Mouse (Mus musculus) layer of hippocampus, postnatal 36 days (tissue): ENCODE measurements around the gene Klk1b5. TPM values are rescaled to one million over a fixed set of nuclear protein-coding genes. Genes with fewer than 3 reads are reported as not detected.

ENCODE experiments used
- DNase-seq, 2 experiments: peaks; one replicate each; pipeline ENCODE4 v3.0.0; 2022
- total RNA-seq, 2 experiments: library from RNA; stranded (reverse); gene quantifications; 2 replicates each; pipeline ENCODE4 v1.2.3; 2021

The Klk1b5 gene
- total RNA-seq, 2 experiments from 2014 or later = not detected

- DNase-seq = no peak
Observed at GRCm38 (mm10) chr7:44254930-44255329, 39.2 kb downstream of the Klk1b5 start.

- no peak for DNase-seq
Observed at GRCm38 (mm10) chr7:44257278-44257677, 41.5 kb downstream of the Klk1b5 start, which contains the start of gene Acp4. TSS of gene Acp4 (minus strand) at chr7:44257378.

GRCm38 (mm10) chr7:44260410-44260809 lies 44.7 kb downstream of the Klk1b5 start:
- no peak for DNase-seq

GRCm38 (mm10) chr7:44261147-44261546 lies 45.4 kb downstream of the Klk1b5 start, which contains the start of gene Gm15517:
TSS of gene Gm15517 (plus strand) at chr7:44261447.
- DNase-seq = no peak

DNA sequence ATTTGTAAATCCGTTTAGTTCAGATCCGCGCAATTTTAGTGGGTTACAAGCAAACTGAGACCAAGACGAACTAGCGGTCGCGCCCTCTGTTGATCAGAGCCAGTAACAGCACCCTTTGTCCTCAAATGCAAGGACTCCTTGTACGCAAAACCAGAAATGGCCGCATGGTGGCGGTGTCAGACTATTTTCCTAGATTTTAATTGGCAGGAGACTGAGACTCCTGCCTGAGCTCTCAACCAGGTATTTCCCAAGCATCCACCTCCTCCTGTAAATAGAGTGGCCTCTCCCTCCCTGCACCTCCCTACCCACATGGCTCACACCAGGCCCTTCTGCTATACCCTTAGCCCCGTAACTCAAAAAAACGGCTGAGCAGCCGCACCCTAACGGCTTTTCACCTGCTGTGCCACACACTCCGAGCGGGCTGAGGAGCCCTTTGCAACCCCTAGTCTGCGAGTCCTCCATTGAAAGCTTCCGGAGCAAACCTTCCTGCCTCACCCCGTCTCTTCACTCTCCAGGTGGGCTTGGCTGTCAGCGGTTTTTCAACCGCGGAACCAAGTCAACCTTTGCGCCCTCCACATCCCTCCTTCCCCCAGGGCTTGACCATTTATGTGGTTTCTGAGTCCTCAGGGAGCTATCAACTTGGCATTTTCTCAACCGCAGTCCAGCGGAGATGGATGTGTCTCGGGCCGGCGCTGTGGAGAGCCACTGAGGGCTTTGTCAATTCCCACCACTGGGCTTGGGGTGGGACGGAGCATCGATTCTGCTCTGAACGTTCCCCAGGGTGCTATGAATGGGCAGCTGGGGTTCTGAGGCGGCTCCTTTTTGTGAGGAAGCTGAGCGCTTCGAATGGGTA lies 47.3 kb downstream of the Klk1b5 start:
- peak; percentile 93 to 97 for DNase-seq

DNA sequence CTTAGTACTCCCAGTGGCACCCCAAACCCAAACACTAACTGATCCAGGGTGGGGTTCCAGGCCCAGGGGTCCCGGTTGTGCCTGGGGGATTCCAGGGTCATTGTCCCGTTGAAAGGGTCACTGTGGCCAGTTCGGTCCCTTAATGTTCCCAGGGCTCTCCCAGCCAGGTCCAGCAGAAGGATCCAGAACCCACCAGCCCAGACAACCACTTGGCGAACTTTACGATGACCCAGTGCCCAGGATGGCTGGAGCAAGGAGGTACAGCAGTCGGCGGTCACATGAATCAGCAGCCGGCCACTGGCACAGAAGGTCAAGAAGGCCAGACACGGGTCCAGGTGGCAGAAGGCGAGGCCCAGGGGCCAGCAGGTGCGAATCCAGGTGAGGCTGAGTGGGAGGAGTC lies 52.4 kb downstream of the Klk1b5 start:
- no peak for DNase-seq

DNA sequence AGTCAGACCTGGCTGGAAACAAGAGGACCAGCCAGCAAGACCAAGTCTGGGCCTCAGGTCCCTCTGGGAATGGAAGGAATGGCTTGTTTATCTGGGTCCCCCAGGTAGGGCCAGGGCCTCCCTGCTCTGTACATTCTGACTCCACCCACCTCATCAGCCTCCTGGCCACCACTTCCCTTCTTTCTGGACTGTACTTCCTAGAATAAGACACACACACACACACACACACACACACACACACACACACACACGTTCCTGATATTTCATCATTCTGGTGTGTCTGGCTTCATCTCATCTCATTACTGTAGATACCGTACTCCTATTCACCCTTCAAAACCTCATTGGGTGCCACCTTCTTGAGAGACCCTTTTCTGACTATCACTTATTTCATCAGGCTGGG lies 53.7 kb downstream of the Klk1b5 start:
- no peak for DNase-seq

Other genes starting within 250 kb of the Klk1b5 start
- not detected for gene Klk1b1, start 249.2 kb upstream of the Klk1b5 start, total RNA-seq
- gene Klk1b9, start 239.9 kb upstream of the Klk1b5 start, total RNA-seq = not detected
- not detected for gene Klk1b11, start 220.1 kb upstream of the Klk1b5 start, total RNA-seq
- not detected for gene Klk1b26, start 203.8 kb upstream of the Klk1b5 start, total RNA-seq
- gene Klk1b27, start 163.7 kb upstream of the Klk1b5 start, total RNA-seq = not detected
- gene Klk1b21, start 113.6 kb upstream of the Klk1b5 start, total RNA-seq = not detected
- not detected for gene Klk1b22, start 103.3 kb upstream of the Klk1b5 start, total RNA-seq
- gene Klk1b16, start 79.2 kb upstream of the Klk1b5 start, total RNA-seq = not detected
- gene Klk1b24, start 27.7 kb upstream of the Klk1b5 start, total RNA-seq = not detected
- gene Klk1b3, start 17.8 kb upstream of the Klk1b5 start, total RNA-seq = not detected
- gene Klk1b4, start 8.5 kb upstream of the Klk1b5 start, total RNA-seq = not detected
- not detected for gene Klk1, start 9.4 kb downstream of the Klk1b5 start, total RNA-seq
- not detected for gene Gm36864, start 20.2 kb downstream of the Klk1b5 start, total RNA-seq
- gene 1700028J19Rik, start 30.8 kb downstream of the Klk1b5 start, total RNA-seq = 1 to 10 TPM in 1 of 2 experiments, under 1 TPM in 1; 0.99 to 1.2 TPM
- gene 2410002F23Rik, start 30.8 kb downstream of the Klk1b5 start, total RNA-seq = 10 to 100 TPM; 82.0 to 92.1 TPM
- not detected for gene Acp4, start 41.4 kb downstream of the Klk1b5 start, total RNA-seq
- gene Gm15517, start 45.5 kb downstream of the Klk1b5 start, total RNA-seq = not detected
- 1 to 10 TPM; 2.9 to 3.8 TPM for gene Clec11a, start 91.0 kb downstream of the Klk1b5 start, total RNA-seq
- gene Shank1, start 94.3 kb downstream of the Klk1b5 start, total RNA-seq = 100 to 1,000 TPM; 588 to 654 TPM
- gene Syt3, start 168.2 kb downstream of the Klk1b5 start, total RNA-seq = 10 to 100 TPM; 84.8 to 92.0 TPM
- gene 1700008O03Rik, start 169.9 kb downstream of the Klk1b5 start, total RNA-seq = 1 to 10 TPM; 3.1 to 3.4 TPM
- 100 to 1,000 TPM; 311 to 332 TPM for gene Lrrc4b, start 213.1 kb downstream of the Klk1b5 start, total RNA-seq
- 10 to 100 TPM; 13.3 to 21.6 TPM for gene Aspdh, start 249.4 kb downstream of the Klk1b5 start, total RNA-seq